Mouse (Mus musculus) kidney, postnatal 25 days (tissue): ENCODE results near the gene P2rx6.

Experiments
- DNase-seq, 2 experiments: peaks; one replicate each; pipeline ENCODE4 v3.0.0; 2021; ENCODE audit warnings: mixed read lengths in 2 of 2

Gene P2rx6

GRCm38 (mm10) chr16:17561751-17562208, at the start of gene P2rx6:
Gene P2rx6 (plus strand): TSS chr16:17561885.
- peak; percentile 40 to 51 for DNase-seq

GRCm38 (mm10) chr16:17518910-17519309, 42.8 kb upstream of the P2rx6 start:
- DNase-seq, result peak in 1 of 2 experiments; percentile 35

- DNase-seq, result no peak
Measured at GRCm38 (mm10) chr16:17524156-17524555, 37.5 kb upstream of the P2rx6 start.

GRCm38 (mm10) chr16:17525524-17525923, 36.2 kb upstream of the P2rx6 start:
- no peak for DNase-seq

GRCm38 (mm10) chr16:17526223-17526622, 35.5 kb upstream of the P2rx6 start:
- DNase-seq, result peak; percentile 60 to 73

GRCm38 (mm10) chr16:17527606-17528005, 34.1 kb upstream of the P2rx6 start:
- no peak for DNase-seq

GRCm38 (mm10) chr16:17528276-17528675, 33.4 kb upstream of the P2rx6 start:
- no peak for DNase-seq

GRCm38 (mm10) chr16:17529981-17530586, 31.6 kb upstream of the P2rx6 start:
- DNase-seq, result no peak

GRCm38 (mm10) chr16:17530640-17531288, 30.9 kb upstream of the P2rx6 start, which contains the start of gene Thap7:
Gene Thap7 (minus strand): TSS chr16:17531136.
- DNase-seq, result peak; percentile 97 to 99

GRCm38 (mm10) chr16:17532271-17532670, 29.4 kb upstream of the P2rx6 start:
- DNase-seq, result peak; percentile 59 to 65

GRCm38 (mm10) chr16:17532676-17533329, 28.9 kb upstream of the P2rx6 start:
- DNase-seq, result no peak

GRCm38 (mm10) chr16:17536584-17536983, 25.1 kb upstream of the P2rx6 start:
- peak in 1 of 2 experiments; percentile 29 for DNase-seq

- no peak for DNase-seq
Measured at GRCm38 (mm10) chr16:17542632-17543031, 19.1 kb upstream of the P2rx6 start.

- DNase-seq, result peak in 1 of 2 experiments; percentile 19
Measured at GRCm38 (mm10) chr16:17552837-17553236, 8.8 kb upstream of the P2rx6 start.

- peak; percentile 80 to 93 for DNase-seq
Measured at GRCm38 (mm10) chr16:17553910-17554685, 7.6 kb upstream of the P2rx6 start.

- peak in 1 of 2 experiments; percentile 21 for DNase-seq
Measured at GRCm38 (mm10) chr16:17554702-17555101, 7.0 kb upstream of the P2rx6 start.

GRCm38 (mm10) chr16:17556180-17556579, 5.5 kb upstream of the P2rx6 start:
- DNase-seq, result no peak

GRCm38 (mm10) chr16:17556907-17557306, 4.8 kb upstream of the P2rx6 start:
- no peak for DNase-seq

GRCm38 (mm10) chr16:17557947-17558480, 3.7 kb upstream of the P2rx6 start:
- peak; percentile 63 to 70 for DNase-seq

- peak in 1 of 2 experiments; percentile 25 for DNase-seq
Measured at GRCm38 (mm10) chr16:17558811-17559210, 2.9 kb upstream of the P2rx6 start.

GRCm38 (mm10) chr16:17559396-17560027, 2.2 kb upstream of the P2rx6 start:
- DNase-seq, result peak in 1 of 2 experiments; percentile 20

GRCm38 (mm10) chr16:17561128-17561750, 446 bp upstream of the P2rx6 start, which contains the start of gene Lrrc74b:
Gene Lrrc74b (minus strand): TSS chr16:17561247.
- peak; percentile 44 to 73 for DNase-seq
